Mouse (Mus musculus): Measurements from ENCODE around the gene Rasgef1b. TPM values are rescaled to one million over a fixed set of nuclear protein-coding genes. Genes with fewer than 3 reads are reported as not detected.

The Rasgef1b gene
- total and polyA plus RNA-seq, 2 experiments = 4.0 to 20.4 TPM

DNA sequence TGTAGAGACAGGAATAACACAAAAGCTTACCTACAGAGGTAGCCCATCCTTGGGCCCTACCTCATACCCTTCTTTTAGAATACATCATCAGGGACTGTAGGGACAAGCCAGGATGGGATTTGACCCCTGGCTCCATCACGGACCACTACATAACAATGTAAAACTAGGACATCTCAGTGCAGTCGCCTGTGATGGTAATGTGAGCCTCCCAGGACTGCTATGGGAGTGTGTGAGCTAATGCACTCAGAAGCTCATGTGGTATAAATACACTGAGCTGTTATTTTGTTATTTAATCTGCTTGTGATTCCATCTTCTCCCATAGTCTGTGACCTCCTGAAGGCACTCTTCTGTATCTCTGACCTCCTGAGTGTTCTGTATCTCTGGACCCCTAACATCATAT lies 432.5 kb downstream of the Rasgef1b start:
- Histone ChIP-seq H3K27me3 (ENCODE audit: control insufficient read depth, insufficient read depth, low read length) (no peaks in the 10 kb centered on the region), H3K4me3 (ENCODE audit: insufficient read depth, low read depth, low read length) (no peak overlapping the region), H3K36me3 (ENCODE audit: control insufficient read depth, insufficient read depth, low read length) (no peaks in the 10 kb centered on the region), H3K4me1 (ENCODE audit: control insufficient read depth, insufficient read depth, low read length) (no peaks in the 10 kb centered on the region), H3K27ac (replicated peaks; ENCODE audit: insufficient read depth, low read depth, low read length) (no peak overlapping the region), H3K9ac (ENCODE audit: low read depth, low read length) (no peak overlapping the region), H3K79me2 (ENCODE audit: control insufficient read depth, insufficient read depth, low read length) (no peaks in the 10 kb centered on the region)
- 87% methylated on average over 2 of the region's 2 CpGs for WGBS
- DNase-seq (ENCODE audit: extremely low read depth, low read depth, low spot score) = no peak
- TF ChIP-seq POLR2A (IDR thresholded peaks at IDR 0.05; ENCODE audit: extremely low read depth, insufficient read depth, low read length) (no peak), CTCF (IDR thresholded peaks at IDR 0.05; ENCODE audit: low read depth, low read length) (no peak)

DNA sequence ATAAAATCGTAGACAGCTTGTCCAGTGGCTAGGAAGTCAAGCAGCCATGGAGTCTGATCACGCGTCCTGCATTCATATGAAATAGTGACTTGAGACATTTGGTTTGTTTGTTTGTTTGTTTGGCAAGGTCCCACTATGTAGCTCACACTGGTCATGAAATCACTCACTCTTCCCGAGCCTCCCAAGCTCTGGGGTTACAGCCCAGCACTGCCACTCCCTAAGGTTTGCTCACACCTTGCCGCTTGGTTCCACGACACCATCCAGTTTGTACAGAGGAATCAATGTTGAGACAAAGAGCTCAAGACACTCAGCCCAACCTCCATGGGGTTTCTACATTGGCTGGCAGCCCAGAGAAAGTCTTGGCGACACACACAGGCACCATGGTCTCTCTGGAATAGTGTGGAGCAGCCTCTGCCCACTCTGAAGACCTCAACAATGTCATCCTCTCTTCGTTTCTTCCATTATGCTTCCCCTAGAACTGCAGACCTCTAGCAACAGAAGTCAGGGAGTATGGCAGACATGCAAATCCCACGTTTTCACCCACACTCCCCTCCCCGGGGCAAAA lies 436.5 kb downstream of the Rasgef1b start:
- no peak for DNase-seq (ENCODE audit: extremely low read depth, low read depth, low spot score)
- no peak overlapping the region for H3K9ac ChIP-seq (ENCODE audit: low read depth, low read length)

DNA sequence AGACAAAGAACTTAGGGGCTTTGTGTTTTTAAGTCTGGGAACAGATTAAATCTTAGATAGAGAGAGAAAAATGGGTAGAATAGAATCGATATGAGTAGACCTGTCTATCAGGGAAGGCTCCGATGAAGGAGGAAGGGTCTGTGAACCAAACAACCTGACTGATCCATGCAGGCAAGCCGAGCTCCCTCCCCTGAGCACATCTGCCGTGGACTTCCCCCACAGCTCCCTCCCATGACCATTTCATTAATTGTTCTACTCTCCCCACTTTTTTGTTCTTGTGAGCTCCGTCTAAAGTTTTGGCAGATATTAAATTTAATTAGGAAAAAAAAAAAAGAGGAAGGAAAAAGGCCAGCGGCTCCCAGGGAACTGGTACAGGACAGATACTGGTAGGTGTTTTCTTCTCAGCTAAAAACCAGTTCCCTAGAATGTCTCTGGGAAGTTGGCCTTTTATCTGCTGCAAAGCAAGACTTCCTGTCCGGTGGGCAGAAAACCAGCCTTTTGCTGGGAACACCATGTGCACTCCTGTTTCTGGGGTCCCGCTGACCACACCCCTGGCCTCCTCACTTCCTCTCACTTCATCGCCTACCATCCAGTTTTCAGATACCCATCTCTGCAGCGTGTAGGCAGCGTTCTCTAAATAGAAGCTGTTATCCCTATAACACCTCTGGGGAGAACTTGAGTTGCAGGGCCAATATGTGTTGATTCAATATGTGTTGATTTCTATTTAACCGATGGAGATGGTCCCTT lies 437.6 kb downstream of the Rasgef1b start:
- 74% methylated on average over 12 of the region's 12 CpGs for WGBS
- no peak overlapping the region for H3K27ac ChIP-seq (replicated peaks; ENCODE audit: insufficient read depth, low read depth, low read length)

More for the DNA sequence above, 436.5 kb downstream of the Rasgef1b start:
- no peak overlapping the region for H3K4me3 ChIP-seq (ENCODE audit: insufficient read depth, low read depth, low read length)
- no peak for TF ChIP-seq CTCF (IDR thresholded peaks at IDR 0.05; ENCODE audit: low read depth, low read length)
- no peak for TF ChIP-seq POLR2A (IDR thresholded peaks at IDR 0.05; ENCODE audit: extremely low read depth, insufficient read depth, low read length)
- H3K4me1 ChIP-seq (ENCODE audit: control insufficient read depth, insufficient read depth, low read length) = no peaks in the 10 kb centered on the region
- H3K27me3 ChIP-seq (ENCODE audit: control insufficient read depth, insufficient read depth, low read length) = no peaks in the 10 kb centered on the region
- H3K79me2 ChIP-seq (ENCODE audit: control insufficient read depth, insufficient read depth, low read length) = no peaks in the 10 kb centered on the region
- no peak overlapping the region for H3K27ac ChIP-seq (replicated peaks; ENCODE audit: insufficient read depth, low read depth, low read length)
- WGBS = 94% methylated on average over 10 of the region's 10 CpGs
- no peaks in the 10 kb centered on the region for H3K36me3 ChIP-seq (ENCODE audit: control insufficient read depth, insufficient read depth, low read length)

DNA sequence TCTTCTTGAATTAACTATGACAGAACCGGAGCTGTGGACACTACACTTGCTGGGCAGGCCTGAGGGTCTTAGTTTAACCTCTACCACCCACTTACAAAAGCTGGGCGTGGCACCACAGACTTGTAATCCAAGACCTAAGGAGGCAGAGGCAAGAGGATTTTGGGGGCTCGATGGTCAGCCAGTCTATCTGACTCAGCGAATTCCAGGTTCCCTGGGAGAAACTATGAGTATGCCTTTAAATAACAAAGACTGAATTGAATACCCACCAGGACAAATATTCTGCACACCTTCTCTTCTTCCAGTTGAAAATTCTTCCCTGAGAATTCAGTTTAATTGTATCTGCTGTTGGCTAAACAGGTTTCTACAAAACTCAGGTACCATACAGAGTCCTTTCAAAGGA lies 440.6 kb downstream of the Rasgef1b start:
- no peak for TF ChIP-seq POLR2A (IDR thresholded peaks at IDR 0.05; ENCODE audit: extremely low read depth, insufficient read depth, low read length)
- no peak for TF ChIP-seq CTCF (IDR thresholded peaks at IDR 0.05; ENCODE audit: low read depth, low read length)
- Histone ChIP-seq H3K4me1 (ENCODE audit: control insufficient read depth, insufficient read depth, low read length) (peaks cover 13% of the 10 kb centered on the region), H3K9ac (ENCODE audit: low read depth, low read length) (no peak overlapping the region), H3K36me3 (ENCODE audit: control insufficient read depth, insufficient read depth, low read length) (no peaks in the 10 kb centered on the region), H3K27ac (replicated peaks; ENCODE audit: insufficient read depth, low read depth, low read length) (no peak overlapping the region), H3K4me3 (ENCODE audit: insufficient read depth, low read depth, low read length) (no peak overlapping the region), H3K27me3 (ENCODE audit: control insufficient read depth, insufficient read depth, low read length) (no peaks in the 10 kb centered on the region), H3K79me2 (ENCODE audit: control insufficient read depth, insufficient read depth, low read length) (no peaks in the 10 kb centered on the region)
- WGBS = 97% methylated on average over 4 of the region's 4 CpGs
- no peak for DNase-seq (ENCODE audit: extremely low read depth, low read depth, low spot score)

More for the DNA sequence above, 437.6 kb downstream of the Rasgef1b start:
- TF ChIP-seq POLR2A (IDR thresholded peaks at IDR 0.05; ENCODE audit: extremely low read depth, insufficient read depth, low read length) = no peak
- no peak for TF ChIP-seq CTCF (IDR thresholded peaks at IDR 0.05; ENCODE audit: low read depth, low read length)
- Histone ChIP-seq H3K4me3 (ENCODE audit: insufficient read depth, low read depth, low read length) (no peak overlapping the region), H3K36me3 (ENCODE audit: control insufficient read depth, insufficient read depth, low read length) (no peaks in the 10 kb centered on the region), H3K4me1 (ENCODE audit: control insufficient read depth, insufficient read depth, low read length) (peaks cover 4% of the 10 kb centered on the region; the same call in 1 of the 2 replicates), H3K79me2 (ENCODE audit: control insufficient read depth, insufficient read depth, low read length) (no peaks in the 10 kb centered on the region), H3K9ac (ENCODE audit: low read depth, low read length) (no peak overlapping the region), H3K27me3 (ENCODE audit: control insufficient read depth, insufficient read depth, low read length) (no peaks in the 10 kb centered on the region)
- DNase-seq (ENCODE audit: extremely low read depth, low read depth, low spot score) = no peak

DNA sequence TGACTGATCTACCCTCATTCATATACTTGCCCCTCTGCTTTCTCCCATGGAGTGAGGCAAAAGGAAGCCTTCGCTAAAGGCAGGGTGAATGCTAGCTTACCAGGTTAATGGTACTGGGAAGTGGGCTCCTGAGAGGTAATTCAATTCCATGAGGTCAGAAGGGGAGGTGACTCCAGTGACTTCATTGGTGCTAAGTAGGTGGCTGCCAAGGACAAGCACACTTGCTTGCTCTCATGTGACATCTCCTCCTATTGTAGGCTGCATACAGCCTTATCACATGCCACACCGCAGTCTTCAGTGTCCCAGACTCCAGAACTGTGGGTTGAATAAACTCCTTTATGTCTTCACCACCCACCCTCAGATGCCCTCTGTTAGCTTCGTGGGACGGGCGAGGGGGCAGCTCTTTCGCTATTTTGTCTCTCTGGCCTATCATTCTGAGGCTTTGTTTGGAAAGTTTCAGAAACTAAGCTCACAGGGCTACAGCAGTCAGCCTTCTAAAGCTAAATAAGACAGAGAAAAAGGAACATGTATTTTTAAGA lies 441.1 kb downstream of the Rasgef1b start:
- TF ChIP-seq CTCF (IDR thresholded peaks at IDR 0.05; ENCODE audit: low read depth, low read length) (no peak), POLR2A (IDR thresholded peaks at IDR 0.05; ENCODE audit: extremely low read depth, insufficient read depth, low read length) (no peak)
- Histone ChIP-seq H3K27ac (replicated peaks; ENCODE audit: insufficient read depth, low read depth, low read length) (no peak overlapping the region), H3K4me1 (ENCODE audit: control insufficient read depth, insufficient read depth, low read length) (peaks cover 13% of the 10 kb centered on the region), H3K79me2 (ENCODE audit: control insufficient read depth, insufficient read depth, low read length) (no peaks in the 10 kb centered on the region), H3K27me3 (ENCODE audit: control insufficient read depth, insufficient read depth, low read length) (no peaks in the 10 kb centered on the region), H3K4me3 (ENCODE audit: insufficient read depth, low read depth, low read length) (no peak overlapping the region), H3K36me3 (ENCODE audit: control insufficient read depth, insufficient read depth, low read length) (no peaks in the 10 kb centered on the region), H3K9ac (ENCODE audit: low read depth, low read length) (no peak overlapping the region)
- 95% methylated on average over 6 of the region's 6 CpGs for WGBS
- DNase-seq (ENCODE audit: extremely low read depth, low read depth, low spot score) = no peak

DNA sequence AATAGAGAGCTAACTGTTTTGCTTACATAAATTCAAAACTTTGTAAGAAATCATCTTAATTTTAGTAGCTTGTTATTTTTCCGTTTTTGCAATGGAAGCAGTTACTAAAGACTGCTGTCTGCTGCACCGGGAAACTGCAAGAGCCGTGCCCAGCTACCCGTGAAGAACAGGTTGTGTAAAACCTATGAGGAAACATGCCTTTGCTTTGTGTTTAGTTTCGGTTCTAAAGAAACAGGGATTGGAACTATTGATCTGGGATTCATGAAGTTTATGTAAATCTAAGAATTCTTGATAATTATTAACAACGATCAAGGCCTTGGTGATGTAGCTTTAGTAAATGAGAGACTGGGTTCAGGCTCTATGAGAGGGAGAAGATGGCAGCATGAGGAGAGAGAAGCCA lies 442.3 kb downstream of the Rasgef1b start:
- no peaks in the 10 kb centered on the region for H3K27me3 ChIP-seq (ENCODE audit: control insufficient read depth, insufficient read depth, low read length)
- no peaks in the 10 kb centered on the region for H3K79me2 ChIP-seq (ENCODE audit: control insufficient read depth, insufficient read depth, low read length)
- DNase-seq (ENCODE audit: extremely low read depth, low read depth, low spot score) = peak; percentile 94
- no peak overlapping the region for H3K9ac ChIP-seq (ENCODE audit: low read depth, low read length)
- no peak overlapping the region for H3K4me3 ChIP-seq (ENCODE audit: insufficient read depth, low read depth, low read length)
- TF ChIP-seq CTCF (IDR thresholded peaks at IDR 0.05; ENCODE audit: low read depth, low read length) (no peak), POLR2A (IDR thresholded peaks at IDR 0.05; ENCODE audit: extremely low read depth, insufficient read depth, low read length) (no peak)
- peaks cover 13% of the 10 kb centered on the region for H3K4me1 ChIP-seq (ENCODE audit: control insufficient read depth, insufficient read depth, low read length)
- no peaks in the 10 kb centered on the region for H3K36me3 ChIP-seq (ENCODE audit: control insufficient read depth, insufficient read depth, low read length)
- H3K27ac ChIP-seq (replicated peaks; ENCODE audit: insufficient read depth, low read depth, low read length) = no peak overlapping the region
- WGBS = 22% methylated on average over 6 of the region's 6 CpGs

All from liver, adult 2 months (tissue).